Mouse (Mus musculus) heart, embryonic 11.5 days (tissue): ENCODE measurements around the gene Akap2. TPM values are rescaled to one million over a fixed set of nuclear protein-coding genes. Genes with fewer than 3 reads are reported as not detected.
A peak's percentile ranks its signal among the peaks of the same experiment; 100 is the strongest.

Source experiments
- ATAC-seq: fragments of 200-750 bp; cut with Nextera tagmentation; replicated peaks from 2 replicates; pipeline ENCODE4 v1.8.0; 2017; ENCODE audit warnings: moderate library complexity; ENCODE audit not compliant: insufficient number of reproducible peaks, low FRiP score, low TSS enrichment
- H3K27ac ChIP-seq: fragments of 300-500 bp; sonication (generic); 2 replicates; pipeline ENCODE4 v1.5.1; 2014; ENCODE audit warnings: mild to moderate bottlenecking, low read depth, low read length
- H3K27me3 ChIP-seq: fragments of 300-500 bp; sonication (generic); 2 replicates; pipeline ENCODE4 v1.6.1; 2014; ENCODE audit warnings: mild to moderate bottlenecking, low read length, mixed read lengths; ENCODE audit not compliant: control insufficient read depth, insufficient read depth
- H3K36me3 ChIP-seq: fragments of 300-500 bp; sonication (generic); 2 replicates; pipeline ENCODE4 v1.6.1; 2014; ENCODE audit warnings: mild to moderate bottlenecking, low read length, moderate library complexity, mixed read lengths; ENCODE audit not compliant: control insufficient read depth, insufficient read depth
- H3K4me1 ChIP-seq: fragments of 300-500 bp; sonication (generic); 2 replicates; pipeline ENCODE4 v1.6.1; 2014; ENCODE audit warnings: low read length; ENCODE audit not compliant: control insufficient read depth, insufficient read depth
- H3K4me2 ChIP-seq: fragments of 300-500 bp; sonication (generic); 2 replicates; pipeline ENCODE4 v1.6.1; 2014; ENCODE audit warnings: mild to moderate bottlenecking, moderate library complexity
- H3K4me3 ChIP-seq: fragments of 300-500 bp; sonication (generic); 2 replicates; pipeline ENCODE4 v1.5.1; 2014; ENCODE audit warnings: low read depth, low read length
- H3K9ac ChIP-seq: fragments of 300-500 bp; sonication (generic); 2 replicates; pipeline ENCODE4 v1.6.1; 2014; ENCODE audit warnings: mild to moderate bottlenecking, low read depth, low read length, moderate library complexity
- H3K9me3 ChIP-seq: fragments of 300-500 bp; sonication (generic); replicated peaks from 2 replicates; pipeline ENCODE4 v1.6.1; 2016; ENCODE audit warnings: low read length; ENCODE audit not compliant: control insufficient read depth
- WGBS: fragments of 180-500 bp; shearing (Covaris S2); extraction: QIAGEN DNeasy Blood & Tissue Kit; methylation state at CpG from one replicate; pipeline ENCODE4 v1.1.7; 2014; ENCODE audit not compliant: insufficient replicate concordance; 5-methylcytosine and 5-hydroxymethylcytosine counted together
- polyA plus RNA-seq: library from polyadenylated mRNA; unstranded; fragments of >200 nt; fragmentation: Nextera tagmentation; extraction: Ambion mirVana; gene quantifications from 2 replicates; pipeline ENCODE4 v1.2.1, GENCODE M21; 2014

Gene Akap2
- polyA plus RNA-seq, 1 experiment from 2014 or later = 45.9 TPM

DNA sequence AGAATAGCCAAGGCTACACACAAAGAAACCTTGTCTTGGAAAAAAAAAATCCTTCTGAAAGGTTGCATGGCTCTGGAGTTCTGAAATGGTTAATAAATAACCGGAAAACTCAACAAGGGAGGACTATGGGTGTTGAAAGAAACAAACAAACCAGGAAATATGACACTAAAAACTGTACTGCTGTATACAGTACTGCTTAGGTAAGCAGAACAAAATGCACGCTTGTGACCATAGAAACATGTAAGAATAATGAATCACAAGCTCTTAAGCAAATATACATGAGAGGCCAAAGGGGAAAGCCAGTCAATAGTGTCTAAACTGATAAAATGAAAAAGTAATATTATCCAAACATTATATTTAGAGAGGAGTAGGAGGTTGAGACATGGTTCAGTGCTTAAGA, 97.9 kb downstream of the Akap2 start:
- Histone ChIP-seq H3K9ac (no peak overlapping the region), H3K27ac (no peak overlapping the region), H3K4me3 (no peak overlapping the region), H3K9me3 (no peaks in the 10 kb centered on the region), H3K4me2 (no peak overlapping the region), H3K36me3 (no peaks in the 10 kb centered on the region), H3K4me1 (peaks cover 17% of the 10 kb centered on the region), H3K27me3 (no peaks in the 10 kb centered on the region)
- ATAC-seq = no peak
- 81% methylated on average over 2 of the region's 2 CpGs for WGBS

GRCm38 (mm10) chr4:57816146-57816545, 98.7 kb downstream of the Akap2 start:
- Histone ChIP-seq H3K4me1 (peaks cover 23% of the 10 kb centered on the region), H3K27ac (no peak overlapping the region), H3K36me3 (no peaks in the 10 kb centered on the region), H3K9ac (no peak overlapping the region), H3K4me2 (no peak overlapping the region), H3K9me3 (no peaks in the 10 kb centered on the region), H3K4me3 (no peak overlapping the region), H3K27me3 (no peaks in the 10 kb centered on the region)
- no peak for ATAC-seq
- 87% methylated on average over 8 of the region's 8 CpGs for WGBS

DNA sequence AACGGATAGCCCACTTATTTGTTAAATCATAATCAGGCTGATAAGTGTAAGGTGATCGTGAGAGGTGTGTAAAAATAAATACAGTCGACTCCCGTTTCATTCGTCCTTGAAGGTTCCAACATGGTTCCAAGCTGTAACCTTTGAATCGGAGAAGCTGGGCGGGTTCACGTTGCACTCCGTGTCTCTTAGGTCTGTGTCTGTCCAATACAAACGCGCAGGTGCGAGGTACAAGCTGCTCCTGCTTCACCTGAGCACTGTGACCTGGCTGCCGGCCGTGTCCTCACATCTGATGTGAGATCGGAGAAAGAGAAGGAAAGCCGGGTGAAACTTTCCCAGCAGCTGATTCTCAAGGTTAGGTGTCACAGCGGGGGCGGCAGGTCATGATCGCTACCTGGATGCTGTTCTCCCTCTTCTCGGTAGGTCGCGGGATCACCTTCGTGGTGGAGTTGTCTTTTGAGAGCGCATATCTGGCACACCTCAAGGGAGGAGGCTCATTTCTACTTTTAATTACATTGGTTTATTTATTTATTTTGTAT, 103.5 kb downstream of the Akap2 start:
- no peak for ATAC-seq
- no peaks in the 10 kb centered on the region for H3K27me3 ChIP-seq
- H3K4me2 ChIP-seq = no peak overlapping the region
- peaks cover 29% of the 10 kb centered on the region for H3K4me1 ChIP-seq
- no peaks in the 10 kb centered on the region for H3K9me3 ChIP-seq
- H3K36me3 ChIP-seq = no peaks in the 10 kb centered on the region
- no peak overlapping the region for H3K27ac ChIP-seq
- no peak overlapping the region for H3K9ac ChIP-seq
- H3K4me3 ChIP-seq = no peak overlapping the region
- WGBS = 75% methylated on average over 24 of the region's 24 CpGs

GRCm38 (mm10) chr4:57821556-57822356, 104.3 kb downstream of the Akap2 start:
- H3K9ac ChIP-seq = peak overlapping the region; percentile 12; the same call in 1 of the 2 replicates
- peaks cover 29% of the 10 kb centered on the region for H3K4me1 ChIP-seq
- H3K4me3 ChIP-seq = no peak overlapping the region
- ATAC-seq = no peak
- no peaks in the 10 kb centered on the region for H3K27me3 ChIP-seq
- H3K27ac ChIP-seq = peak overlapping the region; percentile 55
- 31% methylated on average over 11 of the region's 11 CpGs for WGBS
- no peaks in the 10 kb centered on the region for H3K36me3 ChIP-seq
- H3K4me2 ChIP-seq = 0 out of 2 replicates have a peak overlapping the region, but pooled peaks have one; percentile 12
- H3K9me3 ChIP-seq = no peaks in the 10 kb centered on the region

DNA sequence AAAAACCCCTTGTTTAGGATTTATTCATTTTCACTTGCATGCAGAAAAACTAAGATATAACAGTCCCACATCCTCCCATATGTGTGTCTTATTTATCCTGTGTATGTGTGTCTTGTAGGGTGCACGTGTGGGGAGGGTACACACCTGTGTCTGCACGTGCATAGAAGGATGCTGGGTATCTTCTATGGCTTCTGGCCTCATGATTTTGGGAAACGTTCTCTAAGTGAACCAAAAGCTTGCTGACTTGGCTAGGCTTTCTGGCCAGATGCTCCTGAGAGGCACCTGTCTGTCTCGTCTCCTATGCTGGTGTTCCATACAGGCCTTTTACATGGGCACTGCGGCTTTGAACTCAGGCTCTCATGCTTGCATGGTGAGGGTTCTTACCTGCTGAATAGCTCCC, 105.2 kb downstream of the Akap2 start:
- peaks cover 34% of the 10 kb centered on the region for H3K4me1 ChIP-seq
- no peak overlapping the region for H3K27ac ChIP-seq
- no peak for ATAC-seq
- H3K9ac ChIP-seq = no peak overlapping the region
- no peaks in the 10 kb centered on the region for H3K27me3 ChIP-seq
- H3K36me3 ChIP-seq = no peaks in the 10 kb centered on the region
- 74% methylated on average over 5 of the region's 5 CpGs for WGBS
- no peak overlapping the region for H3K4me2 ChIP-seq
- H3K9me3 ChIP-seq = no peaks in the 10 kb centered on the region
- H3K4me3 ChIP-seq = no peak overlapping the region

DNA sequence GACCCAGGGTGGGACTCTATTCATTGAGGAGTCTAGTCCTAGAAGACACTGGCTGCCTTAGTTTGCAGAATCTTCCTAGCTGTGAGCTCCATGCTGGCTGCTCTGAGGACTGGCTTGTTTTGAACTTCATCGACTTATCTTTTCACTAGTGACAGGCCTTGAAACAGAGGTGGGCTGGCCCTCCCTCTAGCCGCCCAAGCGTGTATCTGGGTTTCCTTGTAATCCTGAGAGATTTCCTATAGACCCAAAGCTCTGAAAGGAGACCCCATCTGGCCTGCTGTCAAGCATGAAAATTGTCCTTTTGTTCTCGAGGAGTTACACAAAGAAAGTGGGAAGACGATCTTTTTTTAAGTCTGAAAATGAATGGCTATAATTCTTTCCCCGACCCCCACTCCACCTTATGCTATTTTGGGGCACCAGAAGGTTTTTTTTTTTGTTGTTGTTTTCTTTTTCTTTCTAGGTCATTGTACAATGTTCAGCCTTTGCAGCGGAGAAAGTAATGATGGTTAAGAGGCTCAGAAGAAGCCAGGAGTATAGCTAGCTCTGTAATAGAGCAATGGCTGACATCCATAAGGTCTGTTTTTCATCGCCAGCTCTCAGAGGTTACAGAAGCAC, 107.3 kb downstream of the Akap2 start:
- Histone ChIP-seq H3K4me3 (no peak overlapping the region), H3K4me1 (peaks cover 49% of the 10 kb centered on the region), H3K36me3 (no peaks in the 10 kb centered on the region), H3K27ac (no peak overlapping the region), H3K9me3 (no peaks in the 10 kb centered on the region), H3K27me3 (no peaks in the 10 kb centered on the region), H3K4me2 (no peak overlapping the region), H3K9ac (no peak overlapping the region)
- WGBS = 44% methylated on average over 8 of the region's 8 CpGs
- ATAC-seq = no peak

GRCm38 (mm10) chr4:57826272-57826671, 108.8 kb downstream of the Akap2 start:
- Histone ChIP-seq H3K4me2 (no peak overlapping the region), H3K27me3 (no peaks in the 10 kb centered on the region), H3K27ac (no peak overlapping the region), H3K4me1 (peaks cover 50% of the 10 kb centered on the region), H3K4me3 (no peak overlapping the region), H3K9ac (no peak overlapping the region), H3K9me3 (no peaks in the 10 kb centered on the region), H3K36me3 (no peaks in the 10 kb centered on the region)
- ATAC-seq = no peak
- WGBS = 71% methylated on average over 7 of the region's 7 CpGs

DNA sequence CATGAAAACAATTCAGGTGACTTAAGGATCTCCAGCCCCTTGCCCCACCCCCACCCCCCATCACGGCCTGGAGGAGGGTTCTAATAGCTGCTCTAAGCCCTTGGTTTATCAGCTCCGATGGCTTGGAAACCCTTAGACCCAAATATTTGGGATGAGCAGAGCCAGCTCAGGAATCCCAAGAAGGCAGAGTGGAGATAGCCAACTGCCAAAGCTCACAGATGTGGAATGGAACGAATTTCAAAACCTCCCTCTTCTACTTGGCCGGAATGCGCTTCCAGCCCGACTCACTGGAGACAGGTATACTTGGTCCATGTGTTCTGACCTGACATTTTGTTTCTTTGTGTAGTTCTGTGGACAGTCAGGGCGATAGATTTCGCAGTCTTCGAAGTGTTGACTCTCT, 111.7 kb downstream of the Akap2 start:
- Histone ChIP-seq H3K4me1 (peaks cover 60% of the 10 kb centered on the region), H3K4me2 (no peak overlapping the region), H3K4me3 (no peak overlapping the region), H3K27me3 (no peaks in the 10 kb centered on the region), H3K36me3 (no peaks in the 10 kb centered on the region), H3K9me3 (no peaks in the 10 kb centered on the region), H3K9ac (no peak overlapping the region), H3K27ac (no peak overlapping the region)
- 52% methylated on average over 9 of the region's 9 CpGs for WGBS
- ATAC-seq = no peak
